Mouse (Mus musculus) CH12.LX (cell line): Measurements from ENCODE around the gene Ap1g2.

Source experiments
- CTCF ChIP-seq, 2 experiments: IDR thresholded peaks in 1 of 2; conservative IDR thresholded peaks in 1 of 2; 2 replicates each; pipeline ENCODE4 v1.5.1; 2011 to 2012; ENCODE audit warnings: low read depth in 2 of 2, low read length in 2 of 2, improper control_type of control experiment in 1 of 2, inconsistent platforms in 1 of 2, mild to moderate bottlenecking in 1 of 2, moderate library complexity in 1 of 2
- ETS1 ChIP-seq: conservative IDR thresholded peaks from 2 replicates; pipeline ENCODE4 v1.6.1; 2012; ENCODE audit warnings: low read depth, mild to moderate bottlenecking, inconsistent platforms, low read length, improper control_type of control experiment, moderate library complexity
- PAX5 ChIP-seq: IDR thresholded peaks from 2 replicates; pipeline ENCODE4 v1.6.1; 2012; ENCODE audit warnings: low read length, inconsistent platforms, mixed read lengths
- TBP ChIP-seq: conservative IDR thresholded peaks from 2 replicates; pipeline ENCODE4 v1.6.1; 2011; ENCODE audit warnings: low read depth, low read length, improper control_type of control experiment
- ZKSCAN1 ChIP-seq: IDR thresholded peaks from 2 replicates; pipeline ENCODE4 v1.6.1; 2012; ENCODE audit warnings: low read depth, inconsistent platforms, low read length, improper control_type of control experiment, borderline replicate concordance

DNA sequence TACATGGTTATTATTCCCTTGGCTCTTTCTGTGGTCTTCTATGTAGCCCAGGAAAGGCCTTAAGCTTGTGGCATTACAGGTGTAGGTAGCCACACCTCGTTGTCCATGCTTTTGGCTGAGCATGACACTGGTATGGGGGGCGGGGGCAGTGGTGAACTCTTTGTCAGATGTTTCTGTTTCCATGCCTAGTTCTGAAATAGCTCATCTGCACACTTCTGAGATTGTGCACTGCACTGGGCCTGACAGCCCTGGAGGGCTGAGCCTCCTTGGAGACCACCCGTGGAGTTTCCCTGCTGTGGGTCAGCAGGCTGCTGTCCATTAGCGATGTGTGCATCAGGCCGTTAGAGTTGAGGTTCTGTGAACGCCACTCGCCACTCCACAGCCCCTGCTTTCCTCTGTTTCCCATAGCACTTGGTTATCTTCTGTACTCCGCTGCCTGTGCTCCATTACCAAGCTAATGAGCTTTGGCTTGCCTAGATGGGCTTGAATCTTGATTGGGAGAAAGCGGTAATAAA lies 9.8 kb downstream of the Ap1g2 start:
- TF ChIP-seq PAX5 (no peak), CTCF (conservative IDR thresholded peaks at IDR 0.05 in 1 of 2, IDR thresholded peaks at IDR 0.05 in 1 of 2; ENCODE audit: low read depth in 2 of 2, low read length in 2 of 2) (no peak), ZKSCAN1 (no peak), ETS1 (peak; percentile 47; the same call in 1 of the 2 replicates), TBP (no peak)
